Mouse (Mus musculus) gastrocnemius, adult 2 months (tissue): ENCODE measurements around the gene 4930590J08Rik. TPM values are rescaled to one million over a fixed set of nuclear protein-coding genes. Genes with fewer than 3 reads are reported as not detected.
"Not testable (repeated sequence)": the region's sequence is repeated elsewhere in the genome, so short reads cannot be mapped to it uniquely, and the experiment has no call there.

Experiments
- DNase-seq: peaks from one replicate; pipeline ENCODE4 v3.0.0; 2022
- H3K27ac ChIP-seq: fragments of 200-600 bp; 2 replicates; pipeline ENCODE4 v1.8.1; 2022; ENCODE audit warnings: mild to moderate bottlenecking
- H3K4me3 ChIP-seq: fragments of 200-600 bp; 2 replicates; pipeline ENCODE4 v1.8.1; 2022; ENCODE audit warnings: mild to moderate bottlenecking, moderate library complexity
- CTCF ChIP-seq: fragments of 200-600 bp; IDR thresholded peaks from 2 replicates; pipeline ENCODE4 v1.8.1; 2022; ENCODE audit warnings: antibody characterized with exemption, mild to moderate bottlenecking, moderate library complexity
- intact Hi-C: fragments of 180-260 bp; cut with DNase I; formaldehyde crosslinking; loops from one replicate; pipeline ENCODE4 v1.15.1; 2025
- long read RNA-seq, 2 experiments: library from polyadenylated mRNA; stranded (forward); transcript quantifications; one replicate each; pipeline ENCODE4 v2.0.0; 2021
- total RNA-seq, 2 experiments: library from RNA; stranded (reverse); gene quantifications; 2 replicates each; pipeline ENCODE4 v1.2.3; 2021

4930590J08Rik gene
- total RNA-seq, result 1 to 10 TPM; 1.6 to 2.9 TPM
- long read RNA-seq, experiment 1, result 0 reads
- long read RNA-seq, experiment 2, partial matches to known transcripts, result 0 of 1 reads
- long read RNA-seq, experiment 2, other reads (novel, unspliced or antisense), result 1 of 1 reads

- not testable (repeated sequence) for DNase-seq, H3K4me3 ChIP-seq
- 0 out of 2 replicates have a peak within 1 kb of the TSS, but pooled peaks have one; percentile 38 for H3K27ac ChIP-seq
- intact Hi-C loops, result loop anchor here (5.0 kb wide), 1 partner anchor 365 kb away; no protein-coding TSS in a partner anchor
Measured at GRCm38 (mm10) chr6:91902509-91902908, at the start of gene 4930590J08Rik. Gene 4930590J08Rik (plus strand): TSS chr6:91902809.

GRCm38 (mm10) chr6:91858339-91858738, 44.3 kb upstream of the 4930590J08Rik start:
- no peak for TF ChIP-seq CTCF
- intact Hi-C loops, result no loop called here

GRCm38 (mm10) chr6:91862848-91863247, 39.8 kb upstream of the 4930590J08Rik start:
- H3K4me3 ChIP-seq, result no peak overlapping the region
- intact Hi-C loops, result loop anchor here (5.0 kb wide), 1 partner anchor 51 kb away; no protein-coding TSS in a partner anchor
- no peak for DNase-seq
- TF ChIP-seq CTCF, result no peak
- H3K27ac ChIP-seq, result no peak overlapping the region

More at GRCm38 (mm10) chr6:91858339-91858738, 44.3 kb upstream of the 4930590J08Rik start:
- peak overlapping the region; percentile 37 for H3K4me3 ChIP-seq
- H3K27ac ChIP-seq, result no peak overlapping the region
- DNase-seq, result no peak

- TF ChIP-seq CTCF, result no peak
- Histone ChIP-seq H3K27ac (no peak overlapping the region), H3K4me3 (no peak overlapping the region)
- intact Hi-C loops, result loop anchor here (5.0 kb wide), 1 partner anchor 52 kb away; no protein-coding TSS in a partner anchor
- no peak for DNase-seq
Measured at GRCm38 (mm10) chr6:91864595-91864994, 38.0 kb upstream of the 4930590J08Rik start.

GRCm38 (mm10) chr6:91865601-91866000, 37.0 kb upstream of the 4930590J08Rik start:
- TF ChIP-seq CTCF, result no peak
- intact Hi-C loops, result no loop called here
- no peak overlapping the region for H3K27ac ChIP-seq
- no peak for DNase-seq
- no peak overlapping the region for H3K4me3 ChIP-seq

GRCm38 (mm10) chr6:91868091-91868490, 34.5 kb upstream of the 4930590J08Rik start:
- Histone ChIP-seq H3K27ac (no peak overlapping the region), H3K4me3 (no peak overlapping the region)
- no peak for TF ChIP-seq CTCF
- intact Hi-C loops, result no loop called here
- DNase-seq, result no peak

GRCm38 (mm10) chr6:91872781-91873180, 29.8 kb upstream of the 4930590J08Rik start:
- H3K27ac ChIP-seq, result no peak overlapping the region
- no peak overlapping the region for H3K4me3 ChIP-seq
- intact Hi-C loops, result no loop called here
- TF ChIP-seq CTCF, result no peak
- DNase-seq, result no peak

- TF ChIP-seq CTCF, result no peak
- Histone ChIP-seq H3K27ac (peak within 1 kb of the TSS; percentile 88), H3K4me3 (peak within 1 kb of the TSS; percentile 77)
- intact Hi-C loops, result no loop called here
- peak; percentile 93 for DNase-seq
Measured at GRCm38 (mm10) chr6:91877885-91878651, 24.5 kb upstream of the 4930590J08Rik start, which contains the start of gene Ccdc174. Gene Ccdc174 (plus strand): TSS chr6:91878053.

GRCm38 (mm10) chr6:91883859-91884258, 18.8 kb upstream of the 4930590J08Rik start:
- intact Hi-C loops, result no loop called here
- DNase-seq, result no peak
- no peak for TF ChIP-seq CTCF
- H3K27ac ChIP-seq, result no peak overlapping the region
- H3K4me3 ChIP-seq, result no peak overlapping the region

- no peak for DNase-seq
- no peak for TF ChIP-seq CTCF
- intact Hi-C loops, result no loop called here
- Histone ChIP-seq H3K27ac (no peak overlapping the region), H3K4me3 (no peak overlapping the region)
Measured at GRCm38 (mm10) chr6:91889255-91889906, 13.2 kb upstream of the 4930590J08Rik start.

GRCm38 (mm10) chr6:91890615-91891014, 12.0 kb upstream of the 4930590J08Rik start:
- no peak for DNase-seq
- intact Hi-C loops, result no loop called here
- no peak overlapping the region for H3K27ac ChIP-seq
- no peak overlapping the region for H3K4me3 ChIP-seq
- no peak for TF ChIP-seq CTCF

GRCm38 (mm10) chr6:91891776-91892175, 10.8 kb upstream of the 4930590J08Rik start:
- no peak for TF ChIP-seq CTCF
- intact Hi-C loops, result no loop called here
- no peak overlapping the region for H3K4me3 ChIP-seq
- no peak overlapping the region for H3K27ac ChIP-seq
- DNase-seq, result no peak

GRCm38 (mm10) chr6:91896783-91897182, 5.8 kb upstream of the 4930590J08Rik start:
- no peak; the same call in 1 of the 2 replicates for TF ChIP-seq CTCF
- peak overlapping the region; percentile 69 for H3K27ac ChIP-seq
- DNase-seq, result no peak
- H3K4me3 ChIP-seq, result no peak overlapping the region
- intact Hi-C loops, result no loop called here
